Mouse (Mus musculus) small intestine, adult 2 months (tissue): ENCODE results near the gene Mpv17l2. TPM values are rescaled to one million over a fixed set of nuclear protein-coding genes. Genes with fewer than 3 reads are reported as not detected.

Source experiments
- H3K27ac ChIP-seq: fragments of 200-500 bp; 2 replicates; pipeline ENCODE4 v1.5.1; 2012; ENCODE audit warnings: low read depth, low read length, control low read depth, inconsistent platforms; ENCODE audit not compliant: insufficient read depth
- H3K27me3 ChIP-seq: fragments of 200-500 bp; 2 replicates; pipeline ENCODE4 v1.6.1; 2012; ENCODE audit warnings: mild to moderate bottlenecking, moderate library complexity, low read length, inconsistent platforms; ENCODE audit not compliant: control insufficient read depth, insufficient read depth
- H3K36me3 ChIP-seq: fragments of 200-500 bp; 2 replicates; pipeline ENCODE4 v1.6.1; 2012; ENCODE audit warnings: mild to moderate bottlenecking, low read length, control low read depth, inconsistent platforms; ENCODE audit not compliant: control insufficient read depth, insufficient read depth
- H3K4me1 ChIP-seq: fragments of 200-500 bp; 2 replicates; pipeline ENCODE4 v1.6.1; 2012; ENCODE audit warnings: low read length, inconsistent platforms, mixed read lengths; ENCODE audit not compliant: control insufficient read depth, insufficient read depth, insufficient read length
- H3K4me3 ChIP-seq: fragments of 200-500 bp; 2 replicates; pipeline ENCODE4 v1.5.1; 2012; ENCODE audit warnings: low read depth, mild to moderate bottlenecking, control low read depth, inconsistent platforms, low read length, moderate library complexity
- CTCF ChIP-seq: fragments of 200-500 bp; IDR thresholded peaks from 2 replicates; pipeline ENCODE4 v1.5.1; 2012; ENCODE audit warnings: low read depth, mild to moderate bottlenecking, control low read depth, inconsistent platforms, low read length, moderate library complexity, mixed read lengths; ENCODE audit not compliant: insufficient replicate concordance, insufficient read length; ENCODE audit errors: extremely low read depth
- POLR2A ChIP-seq: fragments of 200-500 bp; IDR thresholded peaks from 2 replicates; pipeline ENCODE4 v1.6.1; 2012; ENCODE audit warnings: low read depth, mild to moderate bottlenecking, control low read depth, inconsistent platforms, low read length, moderate library complexity
- WGBS: fragments of 180-500 bp; shearing (Covaris S2); methylation state at CpG from one replicate; pipeline ENCODE4 v1.1.7; 2018; 5-methylcytosine and 5-hydroxymethylcytosine counted together
- polyA plus RNA-seq: library from polyadenylated mRNA; depleted of rRNA; stranded (reverse); fragments of >200 nt; gene quantifications from 2 replicates; pipeline ENCODE4 v1.2.3, GENCODE M21; 2012

Mpv17l2 gene
- polyA plus RNA-seq, 1 experiment, result 190 TPM

DNA sequence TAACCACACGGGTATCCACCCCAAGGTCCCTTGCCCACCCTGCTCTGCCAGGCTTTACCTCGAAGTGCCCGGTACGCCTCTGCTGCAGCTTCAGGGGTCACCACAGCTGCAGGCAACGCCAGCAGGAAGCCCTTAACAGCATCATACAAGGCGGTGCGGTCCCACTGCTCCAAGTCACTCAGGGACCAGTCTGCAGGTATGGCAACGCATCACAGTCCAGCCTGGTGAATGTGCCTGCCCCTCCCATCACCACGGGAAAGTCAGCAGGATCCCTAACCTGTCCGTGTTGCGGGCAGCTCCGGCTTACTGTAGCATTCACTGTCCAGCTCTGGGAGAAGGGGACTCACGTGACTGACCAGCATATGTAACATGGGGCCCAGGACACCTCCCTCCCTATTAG is 11.3 kb upstream of the Mpv17l2 start:
- Histone ChIP-seq H3K27ac (no peak overlapping the region), H3K36me3 (peaks cover 26% of the 10 kb centered on the region), H3K4me3 (no peak overlapping the region), H3K4me1 (peaks cover 40% of the 10 kb centered on the region), H3K27me3 (no peaks in the 10 kb centered on the region)
- 92% methylated on average over 13 of the region's 13 CpGs for WGBS
- TF ChIP-seq POLR2A (no peak), CTCF (no peak)

- Histone ChIP-seq H3K27me3 (no peaks in the 10 kb centered on the region), H3K4me3 (no peak overlapping the region), H3K36me3 (peaks cover 26% of the 10 kb centered on the region), H3K27ac (no peak overlapping the region), H3K4me1 (peaks cover 45% of the 10 kb centered on the region)
- WGBS, result 71% methylated on average over 7 of the region's 7 CpGs
- TF ChIP-seq CTCF (no peak), POLR2A (no peak)
Measured at GRCm38 (mm10) chr8:70771217-70771616, 10.5 kb upstream of the Mpv17l2 start.

GRCm38 (mm10) chr8:70770748-70771147 is 10.0 kb upstream of the Mpv17l2 start:
- no peak overlapping the region for H3K27ac ChIP-seq
- TF ChIP-seq CTCF (no peak), POLR2A (no peak)
- no peaks in the 10 kb centered on the region for H3K27me3 ChIP-seq
- H3K4me3 ChIP-seq, result no peak overlapping the region
- 95% methylated on average over 13 of the region's 13 CpGs for WGBS
- H3K36me3 ChIP-seq, result peaks cover 26% of the 10 kb centered on the region
- peaks cover 42% of the 10 kb centered on the region for H3K4me1 ChIP-seq

DNA sequence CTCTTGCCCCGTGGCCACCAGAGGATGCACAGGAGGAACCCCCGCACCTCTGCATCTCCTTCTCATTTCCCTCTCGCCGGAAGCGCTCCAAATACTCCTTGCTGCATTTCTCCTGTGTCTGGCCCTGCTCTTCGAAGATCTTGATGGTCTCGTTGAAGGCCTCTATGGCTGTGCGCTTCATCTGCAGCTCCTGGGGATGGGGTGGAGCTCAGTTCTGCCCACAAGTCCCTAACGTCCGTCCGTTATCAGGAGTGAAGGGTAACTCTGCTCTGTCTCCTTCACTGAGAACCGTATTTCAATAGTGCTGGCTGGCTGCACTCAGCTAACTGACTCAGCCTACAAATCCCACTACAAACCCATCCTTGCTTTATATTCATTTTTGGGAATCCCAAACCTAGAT is 9.1 kb upstream of the Mpv17l2 start:
- no peak overlapping the region for H3K27ac ChIP-seq
- no peaks in the 10 kb centered on the region for H3K27me3 ChIP-seq
- no peak for TF ChIP-seq POLR2A
- no peak for TF ChIP-seq CTCF
- peaks cover 42% of the 10 kb centered on the region for H3K4me1 ChIP-seq
- 83% methylated on average over 12 of the region's 12 CpGs for WGBS
- H3K4me3 ChIP-seq, result no peak overlapping the region
- H3K36me3 ChIP-seq, result peaks cover 26% of the 10 kb centered on the region

- peaks cover 26% of the 10 kb centered on the region for H3K36me3 ChIP-seq
Measured at GRCm38 (mm10) chr8:70769359-70769758, 8.6 kb upstream of the Mpv17l2 start.

DNA sequence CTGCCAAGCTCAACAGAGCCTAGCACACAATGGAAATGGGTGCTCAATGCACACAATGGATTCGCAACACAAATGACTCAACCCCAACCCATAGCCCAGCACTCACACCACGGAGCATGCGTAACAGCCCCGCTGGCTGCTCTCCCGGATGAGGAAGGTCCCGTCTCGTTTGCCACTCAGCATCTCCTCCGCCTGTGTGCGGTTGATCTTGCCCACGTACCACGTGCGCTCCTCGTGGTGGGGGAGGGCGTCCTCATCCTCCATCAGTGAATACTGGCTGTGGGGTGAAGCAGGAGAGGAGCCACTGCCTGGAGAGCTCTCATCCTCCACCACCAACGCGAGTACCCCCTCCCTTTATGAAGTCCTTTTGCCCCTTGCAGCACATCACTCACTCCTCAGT is 8.2 kb upstream of the Mpv17l2 start:
- H3K36me3 ChIP-seq, result peaks cover 26% of the 10 kb centered on the region
- TF ChIP-seq CTCF (no peak), POLR2A (no peak)
- WGBS, result 79% methylated on average over 16 of the region's 16 CpGs

More at GRCm38 (mm10) chr8:70769359-70769758, 8.6 kb upstream of the Mpv17l2 start:
- Histone ChIP-seq H3K27ac (no peak overlapping the region), H3K4me3 (no peak overlapping the region), H3K4me1 (peaks cover 43% of the 10 kb centered on the region), H3K27me3 (no peaks in the 10 kb centered on the region)
- no peak for TF ChIP-seq POLR2A
- TF ChIP-seq CTCF, result peak; percentile 100
- 5% methylated on average over 26 of the region's 26 CpGs for WGBS

GRCm38 (mm10) chr8:70768231-70768776 is 7.6 kb upstream of the Mpv17l2 start:
- Histone ChIP-seq H3K4me3 (no peak overlapping the region), H3K27me3 (no peaks in the 10 kb centered on the region), H3K4me1 (peaks cover 40% of the 10 kb centered on the region), H3K27ac (peak overlapping the region; percentile 45; the same call in 1 of the 2 replicates), H3K36me3 (peaks cover 28% of the 10 kb centered on the region)
- no peak for TF ChIP-seq POLR2A
- no peak for TF ChIP-seq CTCF
- 91% methylated on average over 32 of the region's 32 CpGs for WGBS

More for the DNA sequence above, 8.2 kb upstream of the Mpv17l2 start:
- no peak overlapping the region for H3K4me3 ChIP-seq
- 0 out of 2 replicates have a peak overlapping the region, but pooled peaks have one; percentile 45 for H3K27ac ChIP-seq
- H3K4me1 ChIP-seq, result peaks cover 40% of the 10 kb centered on the region
- no peaks in the 10 kb centered on the region for H3K27me3 ChIP-seq
